Mouse (Mus musculus): ENCODE data around the gene Peg12. TPM values are rescaled to one million over a fixed set of nuclear protein-coding genes. Genes with fewer than 3 reads are reported as not detected.

Gene Peg12
- polyA plus RNA-seq (2016; fragmentation: Nextera tagmentation; extraction: Ambion mirVana): 48.3 and 49.4 TPM in 2 replicates

- Histone ChIP-seq H3K4me3 (replicated peaks) (peak within 1 kb of the TSS; percentile 61), H3K4me2 (peak within 1 kb of the TSS; percentile 59), H3K27me3 (peaks cover 4% of the 10 kb centered on the region), H3K9ac (replicated peaks) (peak within 1 kb of the TSS; percentile 88), H3K27ac (peak within 1 kb of the TSS; percentile 97), H3K9me3 (peaks cover 26% of the 10 kb centered on the region), H3K4me1 (replicated peaks) (no peaks in the 10 kb centered on the region), H3K36me3 (no peaks in the 10 kb centered on the region)
- peak; percentile 80 for ATAC-seq (ENCODE audit: insufficient number of reproducible peaks, insufficient read depth, low FRiP score, low TSS enrichment, low read depth)
- WGBS: 16% methylated on average over 73 of the region's 82 CpGs
These were observed at the start of gene Peg12 for GRCm38 (mm10) chr7:62463878-62464755. TSS of gene Peg12 (minus strand) at chr7:62464510.

- 25% methylated on average over 2 of the region's 2 CpGs for WGBS
- no peak overlapping the region for H3K27ac ChIP-seq
- H3K9me3 ChIP-seq: peaks cover 11% of the 10 kb centered on the region; the same call in 1 of the 2 replicates
- H3K27me3 ChIP-seq: no peaks in the 10 kb centered on the region
- H3K36me3 ChIP-seq: no peaks in the 10 kb centered on the region
- H3K9ac ChIP-seq (replicated peaks): no peak overlapping the region
- H3K4me3 ChIP-seq (replicated peaks): no peak overlapping the region
- no peaks in the 10 kb centered on the region for H3K4me1 ChIP-seq (replicated peaks)
- no peak overlapping the region for H3K4me2 ChIP-seq
- no peak for ATAC-seq (ENCODE audit: insufficient number of reproducible peaks, insufficient read depth, low FRiP score, low TSS enrichment, low read depth)
These were observed 21.8 kb upstream of the Peg12 start for GRCm38 (mm10) chr7:62486139-62486538.

- H3K27ac ChIP-seq: peak overlapping the region; percentile 97
- peaks cover 26% of the 10 kb centered on the region for H3K9me3 ChIP-seq
- peak overlapping the region; percentile 61 for H3K4me3 ChIP-seq (replicated peaks)
- peaks cover 4% of the 10 kb centered on the region for H3K27me3 ChIP-seq
- no peaks in the 10 kb centered on the region for H3K36me3 ChIP-seq
- H3K4me2 ChIP-seq: peak overlapping the region; percentile 59
- WGBS: 25% methylated on average over 55 of the region's 55 CpGs
- no peaks in the 10 kb centered on the region for H3K4me1 ChIP-seq (replicated peaks)
- peak; percentile 15; the same call in 1 of the 2 replicates for ATAC-seq (ENCODE audit: insufficient number of reproducible peaks, insufficient read depth, low FRiP score, low TSS enrichment, low read depth)
- peak overlapping the region; percentile 88 for H3K9ac ChIP-seq (replicated peaks)
These were observed 1.1 kb downstream of the Peg12 start for GRCm38 (mm10) chr7:62463007-62463877.

- peak overlapping the region; percentile 59 for H3K4me2 ChIP-seq
- peaks cover 4% of the 10 kb centered on the region for H3K27me3 ChIP-seq
- H3K27ac ChIP-seq: peak overlapping the region; percentile 86
- peak overlapping the region; percentile 51 for H3K9ac ChIP-seq (replicated peaks)
- H3K4me3 ChIP-seq (replicated peaks): peak overlapping the region; percentile 61
- H3K9me3 ChIP-seq: peaks cover 26% of the 10 kb centered on the region
- H3K4me1 ChIP-seq (replicated peaks): no peaks in the 10 kb centered on the region
- no peaks in the 10 kb centered on the region for H3K36me3 ChIP-seq
- 34% methylated on average over 13 of the region's 13 CpGs for WGBS
- peak; percentile 76 for ATAC-seq (ENCODE audit: insufficient number of reproducible peaks, insufficient read depth, low FRiP score, low TSS enrichment, low read depth)
These were observed 1.9 kb downstream of the Peg12 start for GRCm38 (mm10) chr7:62462229-62463006.

- no peak for ATAC-seq (ENCODE audit: insufficient number of reproducible peaks, insufficient read depth, low FRiP score, low TSS enrichment, low read depth)
- no peaks in the 10 kb centered on the region for H3K36me3 ChIP-seq
- H3K4me2 ChIP-seq: no peak overlapping the region
- H3K27ac ChIP-seq: no peak overlapping the region
- H3K9ac ChIP-seq (replicated peaks): no peak overlapping the region
- H3K4me3 ChIP-seq (replicated peaks): no peak overlapping the region
- no peaks in the 10 kb centered on the region for H3K27me3 ChIP-seq
- H3K9me3 ChIP-seq: peaks cover 13% of the 10 kb centered on the region
- 20% methylated on average over 2 of the region's 2 CpGs for WGBS
- no peaks in the 10 kb centered on the region for H3K4me1 ChIP-seq (replicated peaks)
These were observed 12.0 kb downstream of the Peg12 start for GRCm38 (mm10) chr7:62452353-62452752.

- Histone ChIP-seq H3K27me3 (no peaks in the 10 kb centered on the region), H3K36me3 (no peaks in the 10 kb centered on the region), H3K27ac (no peak overlapping the region), H3K4me1 (replicated peaks) (no peaks in the 10 kb centered on the region), H3K4me3 (replicated peaks) (no peak overlapping the region), H3K4me2 (no peak overlapping the region), H3K9me3 (no peaks in the 10 kb centered on the region), H3K9ac (replicated peaks) (no peak overlapping the region)
- no peak for ATAC-seq (ENCODE audit: insufficient number of reproducible peaks, insufficient read depth, low FRiP score, low TSS enrichment, low read depth)
These were observed 18.7 kb downstream of the Peg12 start for GRCm38 (mm10) chr7:62445431-62446165.

- H3K27ac ChIP-seq: no peak overlapping the region
- no peak overlapping the region for H3K4me3 ChIP-seq (replicated peaks)
- no peak for ATAC-seq (ENCODE audit: insufficient number of reproducible peaks, insufficient read depth, low FRiP score, low TSS enrichment, low read depth)
- H3K9ac ChIP-seq (replicated peaks): no peak overlapping the region
- H3K9me3 ChIP-seq: no peaks in the 10 kb centered on the region
- H3K36me3 ChIP-seq: no peaks in the 10 kb centered on the region
- no peaks in the 10 kb centered on the region for H3K27me3 ChIP-seq
- H3K4me2 ChIP-seq: no peak overlapping the region
- no peaks in the 10 kb centered on the region for H3K4me1 ChIP-seq (replicated peaks)
- WGBS: 56% methylated on average over 2 of the region's 2 CpGs
These were observed 27.9 kb downstream of the Peg12 start for GRCm38 (mm10) chr7:62436394-62436793.

- no peak overlapping the region for H3K4me2 ChIP-seq
- ATAC-seq (ENCODE audit: insufficient number of reproducible peaks, insufficient read depth, low FRiP score, low TSS enrichment, low read depth): no peak
- WGBS: 32% methylated on average over 3 of the region's 3 CpGs
These were observed 31.1 kb downstream of the Peg12 start for GRCm38 (mm10) chr7:62433243-62433642.

GRCm38 (mm10) chr7:62428337-62428736, 36.0 kb downstream of the Peg12 start:
- Histone ChIP-seq H3K27me3 (0 out of 2 replicates have a peak, but pooled peaks cover under 1% of the 10 kb centered on the region), H3K4me3 (replicated peaks) (no peak overlapping the region), H3K27ac (no peak overlapping the region), H3K4me1 (replicated peaks) (no peaks in the 10 kb centered on the region), H3K9ac (replicated peaks) (no peak overlapping the region), H3K9me3 (no peaks in the 10 kb centered on the region), H3K4me2 (no peak overlapping the region), H3K36me3 (no peaks in the 10 kb centered on the region)
- ATAC-seq (ENCODE audit: insufficient number of reproducible peaks, insufficient read depth, low FRiP score, low TSS enrichment, low read depth): no peak
- WGBS: 19% methylated on average over 8 of the region's 8 CpGs

More at GRCm38 (mm10) chr7:62433243-62433642, 31.1 kb downstream of the Peg12 start:
- Histone ChIP-seq H3K9me3 (no peaks in the 10 kb centered on the region), H3K36me3 (no peaks in the 10 kb centered on the region), H3K27ac (no peak overlapping the region), H3K4me1 (replicated peaks) (no peaks in the 10 kb centered on the region), H3K9ac (replicated peaks) (no peak overlapping the region), H3K27me3 (no peaks in the 10 kb centered on the region), H3K4me3 (replicated peaks) (no peak overlapping the region)

- WGBS: 51% methylated on average over 4 of the region's 4 CpGs
- 0 out of 2 replicates have a peak, but pooled peaks cover 4% of the 10 kb centered on the region for H3K27me3 ChIP-seq
- H3K4me2 ChIP-seq: no peak overlapping the region
- ATAC-seq (ENCODE audit: insufficient number of reproducible peaks, insufficient read depth, low FRiP score, low TSS enrichment, low read depth): no peak
- H3K36me3 ChIP-seq: no peaks in the 10 kb centered on the region
- H3K9me3 ChIP-seq: peaks cover 13% of the 10 kb centered on the region; the same call in 1 of the 2 replicates
- H3K4me1 ChIP-seq (replicated peaks): peaks cover 8% of the 10 kb centered on the region
- no peak overlapping the region for H3K9ac ChIP-seq (replicated peaks)
- H3K27ac ChIP-seq: no peak overlapping the region
- H3K4me3 ChIP-seq (replicated peaks): no peak overlapping the region
These were observed 41.1 kb downstream of the Peg12 start for GRCm38 (mm10) chr7:62423210-62423609.

Data from limb, embryonic 12.5 days (tissue).